Mouse (Mus musculus) limb, embryonic 11.5 days (tissue): ENCODE data around the gene Cdc14a. TPM values are rescaled to one million over a fixed set of nuclear protein-coding genes. Genes with fewer than 3 reads are reported as not detected.

Source experiments
- ATAC-seq: fragments of 200-750 bp; cut with Nextera tagmentation; 2 replicates; pipeline ENCODE4 v1.8.0; 2017; ENCODE audit warnings: low read depth; ENCODE audit not compliant: insufficient number of reproducible peaks, low FRiP score, low TSS enrichment
- DNase-seq: peaks from one replicate; pipeline ENCODE4 v3.0.0-alpha.2; 2015; ENCODE audit warnings: low spot score
- H3K27ac ChIP-seq: fragments of 300-500 bp; sonication (generic); replicated peaks from 2 replicates; pipeline ENCODE4 v1.5.1; 2014; ENCODE audit warnings: low read depth, mild to moderate bottlenecking, low read length
- H3K27me3 ChIP-seq: fragments of 300-500 bp; sonication (generic); 2 replicates; pipeline ENCODE4 v1.6.1; 2014; ENCODE audit warnings: mild to moderate bottlenecking, low read length, mixed read lengths; ENCODE audit not compliant: control insufficient read depth, insufficient read depth
- H3K36me3 ChIP-seq: fragments of 300-500 bp; sonication (generic); 2 replicates; pipeline ENCODE4 v1.6.1; 2014; ENCODE audit warnings: mild to moderate bottlenecking, low read length, moderate library complexity, mixed read lengths; ENCODE audit not compliant: control insufficient read depth, insufficient read depth
- H3K4me1 ChIP-seq: fragments of 300-500 bp; sonication (generic); 2 replicates; pipeline ENCODE4 v1.6.1; 2014; ENCODE audit warnings: low read length, mixed read lengths; ENCODE audit not compliant: control insufficient read depth, insufficient read depth
- H3K4me2 ChIP-seq: fragments of 300-500 bp; sonication (generic); 2 replicates; pipeline ENCODE4 v1.6.1; 2014; ENCODE audit warnings: low read depth, mild to moderate bottlenecking, moderate library complexity; ENCODE audit not compliant: severe bottlenecking
- H3K4me3 ChIP-seq: fragments of 300-500 bp; sonication (generic); 2 replicates; pipeline ENCODE4 v1.5.1; 2014; ENCODE audit warnings: low read depth, low read length
- H3K9ac ChIP-seq: fragments of 300-500 bp; sonication (generic); 2 replicates; pipeline ENCODE4 v1.6.1; 2014; ENCODE audit warnings: mild to moderate bottlenecking, low read length
- H3K9me3 ChIP-seq: fragments of 300-500 bp; sonication (generic); 2 replicates; pipeline ENCODE4 v1.6.1; 2016; ENCODE audit warnings: low read length; ENCODE audit not compliant: control insufficient read depth
- whole genome bisulfite sequencing: fragments of 180-500 bp; shearing (Covaris S2); extraction: QIAGEN DNeasy Blood & Tissue Kit; methylation state at CpG from one replicate; pipeline ENCODE4 v1.1.7; 2014; 5-methylcytosine and 5-hydroxymethylcytosine counted together
- polyA plus RNA-seq: library from polyadenylated mRNA; unstranded; fragments of >200 nt; fragmentation: Nextera tagmentation; extraction: Ambion mirVana; gene quantifications from 2 replicates; pipeline ENCODE4 v1.2.1, GENCODE M21; 2014

Cdc14a gene
- polyA plus RNA-seq, 1 experiment from 2014 or later, result 11.6 TPM

- H3K4me2 ChIP-seq, result no peak overlapping the region
- H3K4me1 ChIP-seq, result peaks cover 16% of the 10 kb centered on the region
- H3K27me3 ChIP-seq, result no peaks in the 10 kb centered on the region
- H3K4me3 ChIP-seq, result no peak overlapping the region
- H3K9me3 ChIP-seq, result no peaks in the 10 kb centered on the region
- no peak for ATAC-seq
- DNase-seq, result no peak
- WGBS, result 47% methylated on average over 8 of the region's 8 CpGs
- H3K9ac ChIP-seq, result no peak overlapping the region
- no peak overlapping the region for H3K27ac ChIP-seq
- peaks cover 2% of the 10 kb centered on the region for H3K36me3 ChIP-seq
These were observed 14.3 kb downstream of the Cdc14a start for GRCm38 (mm10) chr3:116409486-116409885.

- H3K9me3 ChIP-seq, result no peaks in the 10 kb centered on the region
- ATAC-seq, result no peak
These were observed 15.0 kb downstream of the Cdc14a start for GRCm38 (mm10) chr3:116408856-116409255.

GRCm38 (mm10) chr3:116405516-116405915 is 18.3 kb downstream of the Cdc14a start:
- no peak overlapping the region for H3K27ac ChIP-seq
- H3K9me3 ChIP-seq, result no peaks in the 10 kb centered on the region
- no peak overlapping the region for H3K9ac ChIP-seq
- DNase-seq (no peak), ATAC-seq (no peak)
- H3K4me1 ChIP-seq, result peaks cover 10% of the 10 kb centered on the region
- H3K27me3 ChIP-seq, result no peaks in the 10 kb centered on the region
- 74% methylated on average over 9 of the region's 9 CpGs for WGBS
- no peak overlapping the region for H3K4me3 ChIP-seq
- H3K36me3 ChIP-seq, result no peaks in the 10 kb centered on the region; the same call in 1 of the 2 replicates
- no peak overlapping the region for H3K4me2 ChIP-seq

More at GRCm38 (mm10) chr3:116408856-116409255, 15.0 kb downstream of the Cdc14a start:
- Histone ChIP-seq H3K36me3 (no peaks in the 10 kb centered on the region; the same call in 1 of the 2 replicates), H3K27me3 (no peaks in the 10 kb centered on the region), H3K4me3 (no peak overlapping the region), H3K4me1 (peaks cover 16% of the 10 kb centered on the region), H3K27ac (no peak overlapping the region), H3K9ac (no peak overlapping the region), H3K4me2 (no peak overlapping the region)
- DNase-seq, result no peak
- 81% methylated on average over 10 of the region's 10 CpGs for whole genome bisulfite sequencing

GRCm38 (mm10) chr3:116401436-116401835 is 22.4 kb downstream of the Cdc14a start:
- H3K4me1 ChIP-seq, result peaks cover 17% of the 10 kb centered on the region
- no peak overlapping the region for H3K9ac ChIP-seq
- H3K27ac ChIP-seq, result no peak overlapping the region
- no peaks in the 10 kb centered on the region for H3K27me3 ChIP-seq
- 85% methylated on average over 11 of the region's 11 CpGs for WGBS
- no peaks in the 10 kb centered on the region for H3K9me3 ChIP-seq
- no peaks in the 10 kb centered on the region for H3K36me3 ChIP-seq
- ATAC-seq (no peak), DNase-seq (no peak)
- no peak overlapping the region for H3K4me2 ChIP-seq
- H3K4me3 ChIP-seq, result no peak overlapping the region

- WGBS, result 60% methylated on average over 22 of the region's 22 CpGs
- H3K27ac ChIP-seq, result no peak overlapping the region
- H3K4me1 ChIP-seq, result peaks cover 21% of the 10 kb centered on the region
- H3K4me3 ChIP-seq, result no peak overlapping the region
- ATAC-seq (no peak), DNase-seq (peak; percentile 64)
- H3K4me2 ChIP-seq, result no peak overlapping the region
- H3K36me3 ChIP-seq, result no peaks in the 10 kb centered on the region
- H3K27me3 ChIP-seq, result no peaks in the 10 kb centered on the region
- no peaks in the 10 kb centered on the region for H3K9me3 ChIP-seq
- H3K9ac ChIP-seq, result no peak overlapping the region; the same call in 1 of the 2 replicates
These were observed 24.3 kb downstream of the Cdc14a start for GRCm38 (mm10) chr3:116399349-116400090.

GRCm38 (mm10) chr3:116398543-116398942 is 25.3 kb downstream of the Cdc14a start:
- no peak for DNase-seq
- H3K27ac ChIP-seq, result no peak overlapping the region; the same call in 1 of the 2 replicates
- H3K27me3 ChIP-seq, result no peaks in the 10 kb centered on the region
- ATAC-seq, result no peak
- no peaks in the 10 kb centered on the region for H3K9me3 ChIP-seq
- H3K9ac ChIP-seq, result no peak overlapping the region
- no peak overlapping the region for H3K4me3 ChIP-seq
- 82% methylated on average over 10 of the region's 10 CpGs for WGBS
- no peaks in the 10 kb centered on the region for H3K36me3 ChIP-seq
- no peak overlapping the region for H3K4me2 ChIP-seq
- peaks cover 21% of the 10 kb centered on the region for H3K4me1 ChIP-seq

- Histone ChIP-seq H3K4me3 (no peak overlapping the region), H3K27me3 (no peaks in the 10 kb centered on the region), H3K4me1 (peaks cover 21% of the 10 kb centered on the region), H3K27ac (no peak overlapping the region), H3K36me3 (no peaks in the 10 kb centered on the region), H3K9me3 (no peaks in the 10 kb centered on the region), H3K4me2 (no peak overlapping the region), H3K9ac (no peak overlapping the region)
- no peak for DNase-seq
- no peak for ATAC-seq
- 77% methylated on average over 7 of the region's 7 CpGs for WGBS
These were observed 25.9 kb downstream of the Cdc14a start for GRCm38 (mm10) chr3:116397976-116398375.

GRCm38 (mm10) chr3:116397341-116397740 is 26.5 kb downstream of the Cdc14a start:
- DNase-seq, result no peak
- Histone ChIP-seq H3K27ac (no peak overlapping the region), H3K9ac (no peak overlapping the region), H3K27me3 (no peaks in the 10 kb centered on the region), H3K4me2 (no peak overlapping the region), H3K4me1 (peaks cover 21% of the 10 kb centered on the region), H3K36me3 (no peaks in the 10 kb centered on the region), H3K4me3 (no peak overlapping the region), H3K9me3 (no peaks in the 10 kb centered on the region)
- 84% methylated on average over 6 of the region's 6 CpGs for WGBS
- no peak for ATAC-seq
